Mouse (Mus musculus): ENCODE data around the gene Rpap2.

DNA sequence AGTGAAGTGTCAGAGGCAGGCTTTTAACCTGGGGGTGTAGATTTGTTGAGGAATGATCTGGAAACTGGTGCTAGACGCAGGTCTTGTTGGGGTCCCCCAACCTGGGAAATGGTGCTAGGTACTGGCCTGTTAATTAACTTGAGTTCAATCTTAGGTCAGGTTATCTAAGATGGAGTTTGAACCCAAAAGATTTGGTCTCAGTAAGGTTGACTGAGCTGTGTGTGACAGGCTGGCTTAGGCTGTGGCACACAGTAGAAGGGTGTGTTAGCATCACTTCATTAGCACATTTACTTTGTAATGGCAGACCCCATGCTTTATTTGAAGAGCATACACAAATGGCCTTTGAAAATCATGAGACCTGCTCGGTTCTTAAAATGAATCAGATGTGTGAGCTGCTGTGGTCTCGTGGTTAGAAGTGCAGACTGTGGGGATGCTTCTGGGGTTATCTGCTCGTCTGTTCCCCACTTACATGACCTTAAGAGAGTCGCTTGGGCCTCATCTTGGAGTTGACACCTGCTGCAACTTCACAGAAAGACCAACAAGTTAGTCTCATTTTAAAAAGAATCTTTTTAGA, 51.5 kb downstream of the Rpap2 start:
- TF ChIP-seq POLR2A (IDR thresholded peaks at IDR 0.05; ENCODE audit: insufficient read depth, low read depth, low read length) = no peak
- no peak for TF ChIP-seq CTCF (IDR thresholded peaks at IDR 0.05; ENCODE audit: insufficient read depth, low read depth, low read length)
